Mouse (Mus musculus) cerebellum, adult 8-10 months (tissue): Measurements from ENCODE around the gene Il13ra2.
"Not testable (repeated sequence)": the region's sequence is repeated elsewhere in the genome, so short reads cannot be mapped to it uniquely, and the experiment has no call there.

Experiments used
- DNase-seq: peaks from one replicate; pipeline ENCODE4 v3.0.0; 2022

Gene Il13ra2

DNA sequence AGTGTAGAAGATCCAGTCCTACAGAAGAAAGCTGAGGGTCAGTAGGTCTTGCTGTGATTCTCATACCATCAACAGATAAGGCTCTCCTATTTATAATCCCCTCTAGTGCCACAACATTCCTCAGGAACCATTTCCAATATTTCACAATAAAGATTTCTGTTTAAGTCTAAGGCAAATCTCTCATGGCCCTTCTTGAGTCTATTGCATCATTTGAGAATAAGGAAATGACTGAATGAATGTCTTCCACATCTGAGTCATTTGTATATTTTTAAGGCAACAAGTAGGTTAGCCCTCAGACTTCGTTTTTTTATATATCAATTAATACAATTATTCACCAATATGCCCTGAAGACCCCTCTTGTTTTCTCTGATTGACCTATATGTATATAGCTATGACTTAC, at the start of gene Il13ra2:
Il13ra2 (minus strand) TSS at position 64 of the 400 bp plus-strand sequence.
- no peak for DNase-seq

DNA sequence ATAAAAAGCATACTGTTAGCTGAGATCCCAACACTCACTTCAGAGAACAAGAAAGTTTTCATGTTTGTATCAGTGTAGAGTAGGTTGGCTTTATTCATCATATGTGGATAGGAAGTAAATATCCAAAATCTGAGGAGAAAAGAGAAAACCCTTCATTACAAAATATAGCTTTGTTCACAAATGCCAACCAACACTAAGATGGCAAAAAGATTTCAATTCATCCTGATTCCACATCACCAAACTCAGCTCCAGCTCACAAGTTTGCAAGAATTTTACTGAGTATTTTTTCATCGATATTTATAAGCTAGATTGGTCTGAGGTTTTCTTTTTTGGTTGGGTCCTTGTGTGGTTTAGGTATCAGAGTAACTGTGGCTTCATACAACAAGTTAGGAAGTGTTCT, 24.6 kb upstream of the Il13ra2 start, which contains the start of gene Vmn1r239-ps:
Vmn1r239-ps (minus strand) TSS at position 101 of the 400 bp plus-strand sequence.
- DNase-seq: not testable (repeated sequence)

DNA sequence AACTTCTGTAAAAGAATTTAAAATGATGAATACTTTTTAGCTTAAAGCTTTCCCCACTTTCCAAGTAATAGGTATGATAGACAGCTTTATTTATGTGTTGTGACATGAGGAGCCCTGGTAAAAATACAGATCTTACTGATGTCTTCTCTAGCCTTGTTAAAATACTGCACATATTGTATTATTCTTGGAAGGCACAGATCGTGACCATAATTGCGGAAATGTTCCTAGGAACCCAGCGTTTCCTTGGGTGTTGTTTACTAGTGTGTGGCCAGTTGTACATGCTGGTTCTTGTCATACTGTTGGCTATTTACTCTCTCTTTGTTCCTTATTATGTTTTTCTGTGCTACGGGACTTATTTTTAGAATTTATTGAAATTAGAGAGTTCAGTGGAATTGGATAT, 14.4 kb upstream of the Il13ra2 start:
- DNase-seq: no peak

DNA sequence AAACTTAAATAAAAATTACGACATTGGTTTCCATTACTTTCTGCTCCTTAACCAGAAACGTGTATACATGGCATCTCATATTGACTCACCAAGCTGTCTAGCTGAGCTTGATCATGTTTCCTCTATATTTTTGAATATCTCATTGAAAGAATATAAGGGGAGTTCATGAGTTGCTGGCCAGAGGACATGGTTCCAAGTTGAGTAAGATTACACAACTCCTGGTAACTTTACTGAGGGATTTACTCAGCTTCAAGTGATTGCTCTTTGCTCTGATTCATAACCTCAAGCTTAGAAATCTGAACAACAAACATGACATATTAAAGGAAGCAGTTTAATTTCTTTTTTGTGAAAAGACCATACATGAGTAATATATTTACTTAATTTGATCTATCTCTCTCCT, 6.4 kb upstream of the Il13ra2 start:
- DNase-seq: no peak

DNA sequence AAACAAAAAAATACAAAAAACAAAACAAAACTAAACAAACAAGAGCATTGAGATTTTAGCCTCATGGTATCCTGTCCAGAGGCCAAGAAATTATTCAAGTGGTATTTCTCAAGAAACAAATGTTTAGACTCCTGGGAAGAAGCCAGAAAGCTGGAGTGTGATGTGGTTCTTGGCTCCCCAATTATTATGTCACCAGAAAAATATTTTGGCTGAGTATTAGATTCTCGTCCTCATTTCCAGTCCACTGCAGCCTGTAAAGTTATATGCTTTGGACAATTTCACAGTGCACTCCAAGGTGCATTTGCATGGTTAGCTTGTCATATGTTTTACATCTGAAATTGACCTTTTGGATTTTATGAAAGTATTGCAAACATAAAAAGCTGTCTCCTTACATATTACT, 761 bp upstream of the Il13ra2 start:
- no peak for DNase-seq

DNA sequence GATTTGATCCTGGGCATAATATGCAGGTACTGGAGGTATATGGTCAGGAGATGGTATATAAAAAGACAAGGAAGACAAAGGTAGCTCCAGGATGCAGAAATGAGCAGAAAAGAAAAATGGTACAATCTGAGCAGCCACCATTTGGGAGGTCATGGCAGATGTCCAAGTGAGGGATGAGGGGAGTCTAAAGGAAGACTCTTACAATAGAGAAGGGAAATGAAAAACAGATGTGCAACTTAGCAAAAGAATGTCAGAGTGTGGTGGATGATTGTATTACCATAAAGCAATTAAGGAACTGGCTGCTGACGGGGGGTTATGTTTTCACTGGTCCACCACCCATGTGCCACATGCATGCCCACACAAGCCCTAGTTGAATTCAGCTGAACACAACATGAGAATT, 35.5 kb downstream of the Il13ra2 start:
- no peak for DNase-seq

DNA sequence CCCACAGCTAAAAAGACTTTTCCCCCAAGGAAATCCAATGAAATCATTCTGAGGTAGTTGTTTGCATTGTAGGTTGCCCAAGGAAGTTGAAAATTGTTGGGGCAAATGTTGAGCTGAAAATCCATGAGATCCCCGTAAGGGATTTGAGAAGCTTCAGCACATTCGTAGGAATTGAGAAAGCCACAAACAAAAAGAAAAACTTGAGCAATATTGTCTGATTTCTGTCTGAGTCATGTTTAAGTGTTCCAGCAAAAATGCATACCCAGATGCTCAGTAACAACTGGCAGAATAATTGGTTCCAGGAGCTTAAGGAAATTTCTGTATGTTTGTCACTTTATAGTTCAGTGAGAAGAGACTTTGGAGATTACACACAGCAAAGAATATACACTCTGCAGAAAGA, 79.8 kb downstream of the Il13ra2 start:
- no peak for DNase-seq
